Mouse (Mus musculus): ENCODE results near the gene Egfem1.

Egfem1 gene

GRCm38 (mm10) chr3:29135176-29136064 lies 53.6 kb downstream of the Egfem1 start:
- no peak for DNase-seq (ENCODE audit: low read depth, low spot score)

DNA sequence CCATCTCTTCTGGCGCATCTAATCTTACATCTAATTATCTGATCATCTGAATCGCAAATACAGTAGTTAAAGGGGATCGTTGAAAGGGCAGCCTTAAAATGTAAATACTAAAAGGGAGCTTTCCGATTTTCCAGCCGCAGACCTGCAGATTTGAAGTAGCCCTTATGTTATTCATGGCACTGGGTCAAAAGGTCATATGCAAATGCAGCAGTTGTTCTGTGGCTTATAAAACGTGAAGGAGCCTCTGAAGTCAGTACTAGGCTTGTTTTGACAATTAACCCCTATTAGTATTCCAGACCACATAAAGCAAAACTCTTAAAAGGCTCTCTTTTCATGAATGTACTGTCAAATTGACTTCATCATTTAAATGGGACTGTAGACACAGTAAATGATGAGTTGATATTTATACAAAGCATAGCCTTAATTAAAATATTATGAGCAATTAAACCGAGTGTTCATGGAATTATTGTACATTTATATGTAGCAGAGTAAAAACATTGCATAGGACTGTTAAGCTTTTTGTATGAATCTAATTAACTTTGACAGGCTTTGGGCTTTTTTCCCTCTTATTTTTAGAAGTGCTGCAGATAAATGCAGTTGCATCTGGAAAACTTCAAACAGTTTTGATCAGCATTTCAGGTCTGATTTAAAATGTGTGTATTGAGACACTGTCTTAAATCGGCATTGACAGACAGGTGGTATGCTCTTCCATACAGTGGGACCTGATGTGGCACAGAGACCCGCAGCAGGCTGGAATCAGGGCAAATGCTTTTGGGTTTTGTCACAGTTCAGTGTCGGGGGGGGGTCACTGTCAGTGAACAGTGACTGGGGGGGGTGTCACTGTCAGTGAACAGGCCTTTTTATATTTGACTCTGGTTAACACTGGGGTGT lies 54.5 kb downstream of the Egfem1 start:
- no peak for DNase-seq (ENCODE audit: low read depth, low spot score)

- no peak for DNase-seq (ENCODE audit: low read depth, low spot score)
These were observed 86.6 kb downstream of the Egfem1 start for GRCm38 (mm10) chr3:29168401-29168800.

DNA sequence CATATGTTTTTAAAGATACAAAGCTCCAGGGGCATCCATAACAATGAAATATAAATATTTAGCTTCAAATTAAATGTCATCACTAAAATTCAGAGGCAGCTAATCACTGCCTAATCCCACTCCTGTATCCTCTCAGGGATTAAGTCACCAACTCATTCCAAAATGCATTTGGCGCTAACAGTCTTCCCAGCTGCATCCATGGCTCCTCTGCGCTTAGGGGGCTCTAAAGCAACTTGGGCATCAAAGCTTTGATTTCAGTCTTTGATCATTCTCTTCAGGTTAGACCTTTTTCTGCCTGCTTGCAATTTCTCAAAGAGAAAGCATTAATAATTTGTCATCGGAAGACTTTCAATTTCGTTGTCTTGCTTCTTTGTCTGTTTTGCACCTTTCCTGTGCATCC lies 87.2 kb downstream of the Egfem1 start:
- DNase-seq (ENCODE audit: low read depth, low spot score), result no peak

DNA sequence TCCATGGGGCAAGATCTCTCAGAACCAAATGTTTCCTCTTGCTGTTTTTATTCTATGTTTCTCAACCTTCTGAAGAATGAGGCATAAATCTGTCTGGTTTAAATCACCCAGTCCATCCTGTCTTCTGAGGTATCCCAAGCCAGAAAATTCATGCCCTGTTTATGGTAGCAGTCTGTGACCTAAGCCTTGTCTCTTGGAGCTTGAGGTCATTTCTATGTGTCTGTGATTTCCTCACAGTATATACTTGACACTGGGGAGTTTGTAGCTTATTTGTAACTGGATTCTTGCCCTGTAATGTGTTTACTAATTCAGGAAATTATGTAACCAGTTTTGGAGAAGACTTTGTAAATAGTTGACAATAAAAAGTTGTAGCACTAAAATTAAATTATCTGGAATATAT lies 95.2 kb downstream of the Egfem1 start:
- DNase-seq (ENCODE audit: low read depth, low spot score), result no peak

DNA sequence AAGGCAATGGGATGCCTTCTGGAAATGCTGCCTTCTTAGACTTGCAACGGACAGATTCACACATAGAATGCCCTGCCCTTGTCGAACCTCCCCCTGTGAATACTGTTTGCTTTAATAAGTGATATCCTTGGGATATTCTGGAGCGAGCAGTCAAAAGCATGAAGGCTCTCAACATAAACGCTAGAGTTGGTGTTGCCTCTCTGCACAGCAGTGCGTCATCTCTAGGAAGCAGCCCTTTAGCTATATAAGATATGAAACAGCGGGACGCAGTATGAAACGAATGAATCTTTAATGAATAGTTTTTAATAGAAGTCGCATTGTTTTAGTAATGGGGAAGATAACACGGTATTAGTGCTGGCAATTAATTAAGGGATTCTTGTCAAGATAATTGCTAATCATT lies 101.2 kb downstream of the Egfem1 start:
- no peak for DNase-seq (ENCODE audit: low read depth, low spot score)

- no peak for DNase-seq (ENCODE audit: low read depth, low spot score)
These were observed 101.9 kb downstream of the Egfem1 start for GRCm38 (mm10) chr3:29183615-29184198.

- DNase-seq (ENCODE audit: low read depth, low spot score), result no peak
These were observed 102.8 kb downstream of the Egfem1 start for GRCm38 (mm10) chr3:29184486-29185241.

DNA sequence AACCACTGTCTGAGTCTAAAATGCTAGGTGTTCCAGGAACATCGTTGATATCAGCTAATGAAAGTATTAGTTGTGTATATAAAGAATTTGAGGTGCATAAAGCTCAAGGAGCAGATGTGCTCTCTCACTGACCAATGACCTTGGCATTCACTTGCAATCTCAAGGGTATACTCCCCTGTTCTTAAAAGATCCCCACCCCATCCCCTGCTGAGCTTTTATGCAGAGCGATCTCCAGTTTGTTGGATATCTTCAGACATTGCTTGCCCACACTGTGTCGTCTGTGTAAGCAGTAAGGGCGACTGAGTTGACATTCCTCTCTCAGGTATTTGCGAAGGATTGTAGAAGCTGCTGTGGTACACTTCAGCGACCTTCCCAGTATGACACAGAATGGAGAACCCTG lies 108.4 kb downstream of the Egfem1 start:
- no peak for DNase-seq (ENCODE audit: low read depth, low spot score)

DNA sequence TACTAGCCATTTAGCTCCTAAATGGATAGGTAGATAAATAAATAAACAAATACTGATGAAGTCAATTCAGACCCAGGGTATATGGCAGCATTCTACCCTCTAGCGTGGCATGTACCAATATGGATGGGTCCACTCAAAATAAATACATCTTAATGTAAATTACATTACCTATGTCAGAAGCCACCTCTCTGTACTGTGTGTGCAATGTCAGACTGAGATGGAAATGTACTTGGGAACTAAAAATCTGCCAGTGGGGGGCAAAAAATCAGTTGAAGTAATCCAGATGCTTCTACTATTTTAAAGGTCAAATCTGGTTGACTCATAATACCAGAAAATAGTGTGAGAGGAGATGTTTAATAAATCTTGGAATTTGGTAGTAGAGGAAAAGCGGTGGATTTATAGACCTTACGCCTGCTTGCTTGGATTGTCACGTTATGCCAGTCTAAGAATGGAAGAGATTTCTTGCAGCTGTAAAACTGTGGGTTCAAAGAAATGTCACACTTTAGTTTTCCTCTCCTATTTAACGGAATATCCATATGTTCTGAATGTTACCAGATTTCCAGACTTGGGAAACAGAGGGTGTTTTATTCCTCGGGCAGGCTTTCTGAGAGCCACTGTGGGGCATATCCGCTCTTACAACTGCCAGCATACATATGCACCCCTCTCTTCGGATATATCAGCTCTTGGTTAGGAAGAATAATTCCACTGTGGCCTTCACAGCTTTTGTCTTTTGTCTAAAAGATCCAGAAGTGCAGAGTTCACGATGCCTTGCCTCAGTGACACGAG lies 116.1 kb downstream of the Egfem1 start:
- DNase-seq (ENCODE audit: low read depth, low spot score), result no peak

DNA sequence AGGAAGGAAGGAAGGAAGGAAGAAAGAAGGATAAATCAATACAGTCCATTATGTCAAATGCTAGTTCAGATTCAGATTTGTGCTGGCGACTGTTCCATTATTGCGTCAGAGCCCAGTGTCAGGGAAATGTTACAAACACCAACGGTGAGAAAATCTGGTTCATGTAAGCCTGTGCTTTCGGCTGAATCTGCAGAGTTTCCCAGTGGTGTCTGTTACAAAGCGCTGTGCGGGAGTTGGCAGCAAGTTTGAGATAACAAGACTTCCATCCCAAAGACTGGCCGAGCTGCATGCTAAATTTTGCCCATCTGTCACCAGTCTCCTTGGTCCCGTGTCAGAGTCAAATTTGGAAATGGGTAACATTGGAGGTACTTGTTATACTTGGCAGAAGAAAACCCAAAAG lies 118.8 kb downstream of the Egfem1 start:
- DNase-seq (ENCODE audit: low read depth, low spot score), result no peak

DNA sequence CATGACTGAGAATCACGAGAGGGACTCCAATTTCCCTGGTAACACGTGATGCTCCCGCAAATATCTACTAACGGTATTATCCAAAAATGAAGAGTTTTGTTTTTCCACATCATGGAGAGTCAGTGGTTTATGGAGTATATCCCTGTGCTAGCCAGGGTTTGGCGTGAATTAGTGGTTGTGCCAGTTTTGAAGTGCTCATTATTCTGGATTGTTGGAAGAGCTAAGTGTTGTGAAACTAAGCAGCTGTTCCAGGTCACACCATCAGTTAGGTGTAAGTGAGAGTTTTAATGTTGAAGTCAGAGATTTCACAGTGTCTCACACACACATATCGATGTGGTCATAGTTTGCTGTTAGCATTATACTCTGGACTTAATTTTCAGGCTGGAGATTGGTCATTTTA lies 120.7 kb downstream of the Egfem1 start:
- no peak for DNase-seq (ENCODE audit: low read depth, low spot score)

DNA sequence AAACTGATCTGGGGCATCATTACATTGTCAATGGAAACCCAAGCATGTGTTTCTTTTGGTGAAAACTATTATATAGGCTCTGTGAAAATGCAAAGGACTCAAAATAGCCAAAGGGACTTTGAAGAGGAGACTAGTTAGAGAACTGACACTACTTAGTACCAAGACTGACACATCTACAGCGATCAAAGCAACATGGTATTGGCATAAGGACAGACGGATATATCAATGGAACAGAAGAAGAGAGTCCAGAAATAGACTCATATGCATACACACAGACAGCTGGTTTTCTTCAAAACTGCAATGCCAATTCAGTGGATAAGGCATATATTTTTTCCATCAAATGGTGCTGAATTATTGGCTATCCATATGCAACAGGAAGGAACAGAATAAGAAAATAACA lies 140.6 kb downstream of the Egfem1 start:
- DNase-seq (ENCODE audit: low read depth, low spot score), result no peak

GRCm38 (mm10) chr3:29229712-29230111 lies 147.9 kb downstream of the Egfem1 start:
- no peak for DNase-seq (ENCODE audit: low read depth, low spot score)

GRCm38 (mm10) chr3:29235477-29235876 lies 153.7 kb downstream of the Egfem1 start:
- no peak for DNase-seq (ENCODE audit: low read depth, low spot score)

DNA sequence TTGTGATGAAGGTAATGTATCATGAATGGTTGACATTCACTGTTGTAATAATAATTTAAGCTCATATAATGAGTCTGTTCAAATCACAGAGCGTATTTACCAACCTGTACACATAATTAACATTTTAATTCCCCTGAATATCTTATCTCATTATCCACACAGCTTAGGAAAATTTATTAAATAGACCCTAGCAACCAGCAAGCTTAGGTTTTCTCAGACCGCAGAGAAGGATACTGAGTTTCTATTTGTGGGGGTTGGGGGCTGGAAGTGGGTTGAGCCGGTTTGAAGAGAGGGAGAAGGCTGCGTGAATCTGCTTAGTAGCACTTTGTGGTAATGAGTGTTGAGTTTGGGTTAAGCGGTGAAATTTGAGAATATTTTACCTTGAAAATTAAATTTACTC lies 154.7 kb downstream of the Egfem1 start:
- no peak for DNase-seq (ENCODE audit: low read depth, low spot score)

DNA sequence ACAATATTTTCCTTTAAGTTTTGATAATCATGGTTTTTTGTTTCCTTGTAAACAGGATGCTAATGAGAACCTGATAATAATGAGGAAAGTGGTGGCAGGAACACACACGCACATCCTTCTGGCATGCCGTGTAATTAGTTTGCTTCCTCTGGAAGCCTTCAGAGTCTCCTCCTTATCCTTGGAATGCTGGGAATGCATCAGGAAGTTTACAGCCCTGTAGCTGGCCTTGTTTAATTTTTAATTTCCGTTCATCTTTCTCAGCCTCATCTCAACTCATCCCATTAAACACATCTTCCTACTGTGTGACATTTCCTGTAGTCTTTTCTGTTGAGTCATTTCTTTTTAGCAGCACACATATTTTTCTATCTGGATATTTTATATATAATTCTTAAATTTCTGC lies 161.8 kb downstream of the Egfem1 start:
- DNase-seq (ENCODE audit: low read depth, low spot score), result no peak

- no peak for DNase-seq (ENCODE audit: low read depth, low spot score)
These were observed 209.8 kb downstream of the Egfem1 start for GRCm38 (mm10) chr3:29291633-29292032.

- no peak for DNase-seq (ENCODE audit: low read depth, low spot score)
These were observed 210.4 kb downstream of the Egfem1 start for GRCm38 (mm10) chr3:29292251-29292650.

DNA sequence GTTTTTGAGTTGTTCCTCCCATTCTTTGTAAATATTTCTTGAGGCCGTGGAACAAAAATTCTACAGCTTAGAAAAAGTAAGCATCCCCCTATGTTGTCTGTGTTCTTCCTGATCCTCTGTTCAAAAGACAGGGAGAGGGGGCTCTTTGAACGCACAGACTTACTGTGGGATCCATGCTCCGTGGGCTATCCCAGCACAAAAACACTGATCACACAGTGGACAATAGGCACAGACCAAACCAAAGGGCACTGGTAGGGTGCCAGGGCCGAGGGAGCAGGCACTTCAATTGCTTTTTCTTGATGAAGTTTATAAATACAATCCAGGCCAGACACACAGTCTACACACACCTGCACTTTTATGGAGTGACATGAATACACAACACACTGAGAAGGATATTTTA lies 211.4 kb downstream of the Egfem1 start:
- no peak for DNase-seq (ENCODE audit: low read depth, low spot score)

Measured in c-Kit-negative CD71-positive TER-119-positive erythroid progenitor cells, embryonic 14.5 days (primary cell).